Mouse (Mus musculus): ENCODE results near the gene S1pr3. TPM values are rescaled to one million over a fixed set of nuclear protein-coding genes. Genes with fewer than 3 reads are reported as not detected.

S1pr3 gene
- polyA plus RNA-seq, 1 experiment from 2014 or later, result 71.8 TPM

- H3K9ac ChIP-seq (ENCODE audit: low read length), result no peak overlapping the region
- no peaks in the 10 kb centered on the region for H3K36me3 ChIP-seq (ENCODE audit: control insufficient read depth, insufficient read depth, low read length)
- DNase-seq (ENCODE audit: low spot score) (no peak), ATAC-seq (replicated peaks; ENCODE audit: low FRiP score, low TSS enrichment, low read depth) (no peak)
- no peaks in the 10 kb centered on the region for H3K27me3 ChIP-seq (replicated peaks; ENCODE audit: control insufficient read depth, insufficient read depth, low read length)
- no peak overlapping the region for H3K4me2 ChIP-seq (ENCODE audit: low read length)
- H3K9me3 ChIP-seq (ENCODE audit: control insufficient read depth, low read length), result peaks cover 4% of the 10 kb centered on the region; the same call in 1 of the 2 replicates
- H3K4me1 ChIP-seq (replicated peaks; ENCODE audit: control insufficient read depth, insufficient read depth, low read length), result 0 out of 2 replicates have a peak, but pooled peaks cover 4% of the 10 kb centered on the region
- no peak overlapping the region for H3K4me3 ChIP-seq (ENCODE audit: low read depth, low read length)
- H3K27ac ChIP-seq (ENCODE audit: low read depth), result no peak overlapping the region
- 80% methylated on average over 1 of the region's 1 CpGs for WGBS
These were observed 16.2 kb upstream of the S1pr3 start for GRCm38 (mm10) chr13:51392256-51392655.

GRCm38 (mm10) chr13:51397861-51398260 lies 10.6 kb upstream of the S1pr3 start:
- DNase-seq (ENCODE audit: low spot score), result no peak
- Histone ChIP-seq H3K27ac (ENCODE audit: low read depth) (no peak overlapping the region), H3K36me3 (ENCODE audit: control insufficient read depth, insufficient read depth, low read length) (no peaks in the 10 kb centered on the region), H3K9me3 (ENCODE audit: control insufficient read depth, low read length) (peaks cover 4% of the 10 kb centered on the region; the same call in 1 of the 2 replicates), H3K27me3 (replicated peaks; ENCODE audit: control insufficient read depth, insufficient read depth, low read length) (no peaks in the 10 kb centered on the region), H3K4me2 (ENCODE audit: low read length) (no peak overlapping the region), H3K4me3 (ENCODE audit: low read depth, low read length) (no peak overlapping the region), H3K9ac (ENCODE audit: low read length) (no peak overlapping the region), H3K4me1 (replicated peaks; ENCODE audit: control insufficient read depth, insufficient read depth, low read length) (peaks cover 10% of the 10 kb centered on the region; the same call in 1 of the 2 replicates)
- no peak for ATAC-seq (replicated peaks; ENCODE audit: low FRiP score, low TSS enrichment, low read depth)
- 80% methylated on average over 6 of the region's 6 CpGs for WGBS

GRCm38 (mm10) chr13:51399562-51399961 lies 8.9 kb upstream of the S1pr3 start:
- no peak overlapping the region for H3K4me3 ChIP-seq (ENCODE audit: low read depth, low read length)
- H3K9ac ChIP-seq (ENCODE audit: low read length), result no peak overlapping the region

GRCm38 (mm10) chr13:51400186-51400719 lies 8.2 kb upstream of the S1pr3 start:
- no peaks in the 10 kb centered on the region for H3K27me3 ChIP-seq (replicated peaks; ENCODE audit: control insufficient read depth, insufficient read depth, low read length)
- DNase-seq (ENCODE audit: low spot score), result no peak
- H3K4me3 ChIP-seq (ENCODE audit: low read depth, low read length), result peak overlapping the region; percentile 31
- no peak overlapping the region for H3K27ac ChIP-seq (ENCODE audit: low read depth)
- peak; percentile 47; the same call in 1 of the 2 replicates for ATAC-seq (replicated peaks; ENCODE audit: low FRiP score, low TSS enrichment, low read depth)
- peaks cover 10% of the 10 kb centered on the region; the same call in 1 of the 2 replicates for H3K4me1 ChIP-seq (replicated peaks; ENCODE audit: control insufficient read depth, insufficient read depth, low read length)
- no peaks in the 10 kb centered on the region for H3K36me3 ChIP-seq (ENCODE audit: control insufficient read depth, insufficient read depth, low read length)
- H3K4me2 ChIP-seq (ENCODE audit: low read length), result peak overlapping the region; percentile 74
- H3K9me3 ChIP-seq (ENCODE audit: control insufficient read depth, low read length), result no peaks in the 10 kb centered on the region; the same call in 1 of the 2 replicates
- H3K9ac ChIP-seq (ENCODE audit: low read length), result peak overlapping the region; percentile 22; the same call in 1 of the 2 replicates
- WGBS, result 19% methylated on average over 14 of the region's 14 CpGs

More at GRCm38 (mm10) chr13:51399562-51399961, 8.9 kb upstream of the S1pr3 start:
- no peaks in the 10 kb centered on the region for H3K36me3 ChIP-seq (ENCODE audit: control insufficient read depth, insufficient read depth, low read length)
- 85% methylated on average over 3 of the region's 3 CpGs for WGBS
- H3K27ac ChIP-seq (ENCODE audit: low read depth), result no peak overlapping the region
- H3K4me2 ChIP-seq (ENCODE audit: low read length), result no peak overlapping the region
- H3K4me1 ChIP-seq (replicated peaks; ENCODE audit: control insufficient read depth, insufficient read depth, low read length), result peaks cover 10% of the 10 kb centered on the region; the same call in 1 of the 2 replicates
- DNase-seq (ENCODE audit: low spot score) (no peak), ATAC-seq (replicated peaks; ENCODE audit: low FRiP score, low TSS enrichment, low read depth) (no peak)
- peaks cover 4% of the 10 kb centered on the region; the same call in 1 of the 2 replicates for H3K9me3 ChIP-seq (ENCODE audit: control insufficient read depth, low read length)
- H3K27me3 ChIP-seq (replicated peaks; ENCODE audit: control insufficient read depth, insufficient read depth, low read length), result no peaks in the 10 kb centered on the region

- Histone ChIP-seq H3K4me1 (replicated peaks; ENCODE audit: control insufficient read depth, insufficient read depth, low read length) (peaks cover 10% of the 10 kb centered on the region; the same call in 1 of the 2 replicates), H3K4me3 (ENCODE audit: low read depth, low read length) (peak overlapping the region; percentile 31), H3K9ac (ENCODE audit: low read length) (peak overlapping the region; percentile 22; the same call in 1 of the 2 replicates), H3K36me3 (ENCODE audit: control insufficient read depth, insufficient read depth, low read length) (no peaks in the 10 kb centered on the region), H3K4me2 (ENCODE audit: low read length) (peak overlapping the region; percentile 74), H3K27me3 (replicated peaks; ENCODE audit: control insufficient read depth, insufficient read depth, low read length) (no peaks in the 10 kb centered on the region), H3K27ac (ENCODE audit: low read depth) (no peak overlapping the region), H3K9me3 (ENCODE audit: control insufficient read depth, low read length) (no peaks in the 10 kb centered on the region)
- WGBS, result 7% methylated on average over 20 of the region's 20 CpGs
- ATAC-seq (replicated peaks; ENCODE audit: low FRiP score, low TSS enrichment, low read depth) (peak; percentile 7; the same call in 1 of the 2 replicates), DNase-seq (ENCODE audit: low spot score) (no peak)
These were observed 7.5 kb upstream of the S1pr3 start for GRCm38 (mm10) chr13:51400736-51401501.

GRCm38 (mm10) chr13:51404566-51404965 lies 3.9 kb upstream of the S1pr3 start:
- no peak for DNase-seq (ENCODE audit: low spot score)
- Histone ChIP-seq H3K27ac (ENCODE audit: low read depth) (no peak overlapping the region), H3K4me1 (replicated peaks; ENCODE audit: control insufficient read depth, insufficient read depth, low read length) (peaks cover 16% of the 10 kb centered on the region; the same call in 1 of the 2 replicates), H3K36me3 (ENCODE audit: control insufficient read depth, insufficient read depth, low read length) (no peaks in the 10 kb centered on the region), H3K9ac (ENCODE audit: low read length) (no peak overlapping the region), H3K4me3 (ENCODE audit: low read depth, low read length) (no peak overlapping the region), H3K9me3 (ENCODE audit: control insufficient read depth, low read length) (no peaks in the 10 kb centered on the region), H3K27me3 (replicated peaks; ENCODE audit: control insufficient read depth, insufficient read depth, low read length) (no peaks in the 10 kb centered on the region), H3K4me2 (ENCODE audit: low read length) (no peak overlapping the region)
- ATAC-seq (replicated peaks; ENCODE audit: low FRiP score, low TSS enrichment, low read depth), result no peak
- 77% methylated on average over 4 of the region's 4 CpGs for WGBS

GRCm38 (mm10) chr13:51405731-51406320 lies 2.6 kb upstream of the S1pr3 start:
- no peak overlapping the region for H3K9ac ChIP-seq (ENCODE audit: low read length)
- H3K4me2 ChIP-seq (ENCODE audit: low read length), result no peak overlapping the region
- ATAC-seq (replicated peaks; ENCODE audit: low FRiP score, low TSS enrichment, low read depth), result no peak
- WGBS, result 87% methylated on average over 13 of the region's 13 CpGs
- H3K27me3 ChIP-seq (replicated peaks; ENCODE audit: control insufficient read depth, insufficient read depth, low read length), result no peaks in the 10 kb centered on the region
- peaks cover 12% of the 10 kb centered on the region; the same call in 1 of the 2 replicates for H3K4me1 ChIP-seq (replicated peaks; ENCODE audit: control insufficient read depth, insufficient read depth, low read length)
- H3K4me3 ChIP-seq (ENCODE audit: low read depth, low read length), result no peak overlapping the region
- H3K36me3 ChIP-seq (ENCODE audit: control insufficient read depth, insufficient read depth, low read length), result no peaks in the 10 kb centered on the region
- no peaks in the 10 kb centered on the region for H3K9me3 ChIP-seq (ENCODE audit: control insufficient read depth, low read length)
- H3K27ac ChIP-seq (ENCODE audit: low read depth), result no peak overlapping the region
- DNase-seq (ENCODE audit: low spot score), result no peak

- Histone ChIP-seq H3K9ac (ENCODE audit: low read length) (peak overlapping the region; percentile 80; the same call in 1 of the 2 replicates), H3K9me3 (ENCODE audit: control insufficient read depth, low read length) (no peaks in the 10 kb centered on the region), H3K4me2 (ENCODE audit: low read length) (peak overlapping the region; percentile 61), H3K27me3 (replicated peaks; ENCODE audit: control insufficient read depth, insufficient read depth, low read length) (no peaks in the 10 kb centered on the region), H3K36me3 (ENCODE audit: control insufficient read depth, insufficient read depth, low read length) (no peaks in the 10 kb centered on the region), H3K4me3 (ENCODE audit: low read depth, low read length) (peak overlapping the region; percentile 68), H3K27ac (ENCODE audit: low read depth) (peak overlapping the region; percentile 69; the same call in 1 of the 2 replicates), H3K4me1 (replicated peaks; ENCODE audit: control insufficient read depth, insufficient read depth, low read length) (peaks cover 14% of the 10 kb centered on the region; the same call in 1 of the 2 replicates)
- peak; percentile 61 for DNase-seq (ENCODE audit: low spot score)
- ATAC-seq (replicated peaks; ENCODE audit: low FRiP score, low TSS enrichment, low read depth), result no peak
- WGBS, result 34% methylated on average over 13 of the region's 13 CpGs
These were observed 760 bp upstream of the S1pr3 start for GRCm38 (mm10) chr13:51407541-51408217.

Data from intestine, embryonic 14.5 days (tissue).